Mouse (Mus musculus) left cerebral cortex, postnatal 10 days (tissue): ENCODE measurements around the gene Tbl2. TPM values are rescaled to one million over a fixed set of nuclear protein-coding genes. Genes with fewer than 3 reads are reported as not detected.

ENCODE experiments used
- DNase-seq, 2 experiments: peaks; one replicate each; pipeline ENCODE4 v3.0.0; 2021 to 2022; ENCODE audit warnings: low spot score in 2 of 2, mixed read lengths in 1 of 2; ENCODE audit errors: extremely low spot score in 1 of 2
- intact Hi-C: fragments of 180-260 bp; cut with DNase I; formaldehyde crosslinking; loops from one replicate; pipeline ENCODE4 v1.15.1; 2025
- total RNA-seq, 2 experiments: library from RNA; stranded (reverse); gene quantifications; 2 replicates each; pipeline ENCODE4 v1.2.3; 2021

Gene Tbl2
- total RNA-seq, 2 experiments from 2014 or later: 23.3 to 23.6 TPM

DNA sequence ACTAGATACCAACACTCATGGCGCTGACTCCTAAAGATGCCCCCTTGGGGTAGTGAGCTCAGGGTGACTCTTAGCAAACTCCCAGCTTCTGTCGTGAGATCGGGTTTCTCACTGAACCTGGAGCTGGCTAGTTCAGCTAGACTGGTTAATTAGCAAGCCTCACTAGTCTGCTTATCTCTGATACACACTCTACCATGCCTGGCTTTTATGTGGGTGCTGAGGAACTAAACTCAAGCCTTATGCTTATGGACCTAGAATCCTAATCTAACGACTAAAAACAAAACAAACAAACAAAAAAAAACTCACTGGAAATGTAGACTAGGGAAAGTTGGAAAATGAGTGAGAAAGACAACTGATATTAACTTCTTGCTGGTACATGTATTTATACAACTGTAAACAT lies 5.0 kb upstream of the Tbl2 start:
- intact Hi-C loops: no loop called here
- DNase-seq: no peak

DNA sequence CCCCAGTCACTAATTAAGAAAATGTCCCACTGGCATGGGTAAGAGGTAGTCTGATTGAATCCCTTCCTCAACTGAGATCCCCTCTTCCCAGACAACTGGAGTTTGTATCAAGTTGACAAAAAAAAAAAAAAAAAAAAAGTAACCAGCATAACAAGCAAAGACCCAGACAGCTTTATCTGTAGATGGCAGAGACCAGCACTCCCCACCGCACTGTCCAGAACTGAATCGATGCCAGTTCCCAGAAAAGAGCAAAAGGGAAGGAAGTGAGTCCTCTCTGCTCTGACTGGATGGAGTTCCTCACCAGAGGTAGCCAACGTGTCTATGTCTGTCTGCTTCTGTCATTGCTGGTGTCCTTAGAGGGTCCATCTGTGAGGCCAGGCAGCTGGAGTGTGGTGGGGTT lies 3.9 kb upstream of the Tbl2 start:
- intact Hi-C loops: no loop called here
- no peak for DNase-seq

GRCm38 (mm10) chr5:135145955-135146354 lies 3.5 kb upstream of the Tbl2 start:
- intact Hi-C loops: no loop called here
- no peak for DNase-seq

GRCm38 (mm10) chr5:135148715-135149052 lies 773 bp upstream of the Tbl2 start:
- intact Hi-C loops: no loop called here
- no peak for DNase-seq

GRCm38 (mm10) chr5:135149820-135150178 lies 342 bp downstream of the Tbl2 start:
- DNase-seq: no peak
- intact Hi-C loops: no loop called here

DNA sequence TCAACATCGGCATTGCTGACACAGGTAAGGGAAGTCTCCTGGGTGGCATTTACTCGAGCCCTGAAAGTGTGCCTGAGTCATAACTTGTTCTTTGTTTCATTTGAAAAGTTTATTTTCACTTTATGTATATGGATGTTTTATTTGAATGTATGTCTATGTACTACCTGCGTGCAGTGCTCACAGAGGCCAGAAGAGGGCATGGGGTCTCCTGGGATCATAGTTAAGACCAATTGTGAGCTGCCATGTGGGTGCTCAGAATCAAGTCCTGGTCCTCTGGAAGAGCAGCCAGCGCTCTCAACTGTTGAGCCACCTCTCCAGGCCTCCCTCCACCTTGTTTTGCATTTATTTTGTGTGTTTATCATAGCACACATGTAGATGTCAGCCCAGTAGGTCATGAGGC lies 7.0 kb downstream of the Tbl2 start:
- intact Hi-C loops: loop anchor here (5.0 kb wide), 1 partner anchor 36 kb away; no protein-coding TSS in a partner anchor
- no peak for DNase-seq

GRCm38 (mm10) chr5:135161221-135161620 lies 11.8 kb downstream of the Tbl2 start:
- intact Hi-C loops: no loop called here
- no peak for DNase-seq

DNA sequence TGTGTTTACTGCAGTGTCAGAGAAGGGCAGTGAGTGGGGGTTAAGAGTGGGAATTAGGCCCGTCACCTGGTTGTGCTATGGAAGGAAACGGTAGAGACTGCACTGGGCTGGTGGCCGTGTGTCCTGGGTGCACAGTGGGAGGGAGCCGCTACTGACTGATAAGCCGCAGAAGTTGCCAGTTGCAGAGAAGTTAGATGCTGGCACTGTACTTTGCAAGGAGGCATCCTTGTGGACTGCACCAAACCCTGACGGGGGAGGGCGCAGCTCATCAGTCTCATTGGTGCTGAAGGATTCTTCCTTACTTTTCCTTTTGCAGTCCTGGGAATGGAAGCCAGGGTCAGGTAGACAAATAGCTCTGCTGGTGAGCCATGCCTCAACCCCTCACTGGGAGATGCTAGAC lies 12.2 kb downstream of the Tbl2 start:
- intact Hi-C loops: no loop called here
- no peak for DNase-seq

DNA sequence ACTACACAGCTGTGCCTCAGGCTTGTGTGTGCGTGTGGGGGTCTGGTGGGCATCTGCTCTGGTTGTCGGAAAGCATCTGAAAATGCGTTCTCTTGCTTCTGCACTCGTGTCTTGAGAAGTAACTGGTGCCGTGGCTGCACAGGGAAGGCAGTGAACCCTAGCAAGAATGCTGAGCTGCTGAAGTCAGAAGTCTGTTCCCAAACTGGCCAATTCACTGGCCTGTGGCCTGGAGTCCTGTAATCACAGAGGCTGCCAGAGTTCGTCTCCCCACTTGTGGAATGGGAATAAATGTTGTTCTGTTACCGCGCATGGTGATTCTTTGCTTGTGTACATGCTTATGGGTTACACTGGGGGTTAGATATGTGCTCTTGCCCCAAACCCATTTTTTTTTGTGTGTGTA lies 12.9 kb downstream of the Tbl2 start:
- intact Hi-C loops: no loop called here
- no peak for DNase-seq

- DNase-seq: no peak
- intact Hi-C loops: no loop called here
Measured at GRCm38 (mm10) chr5:135162821-135163220, 13.4 kb downstream of the Tbl2 start.

GRCm38 (mm10) chr5:135166909-135167308 lies 17.5 kb downstream of the Tbl2 start:
- intact Hi-C loops: no loop called here
- DNase-seq: no peak

- intact Hi-C loops: no loop called here
- DNase-seq: no peak
Measured at GRCm38 (mm10) chr5:135167469-135167868, 18.0 kb downstream of the Tbl2 start.

DNA sequence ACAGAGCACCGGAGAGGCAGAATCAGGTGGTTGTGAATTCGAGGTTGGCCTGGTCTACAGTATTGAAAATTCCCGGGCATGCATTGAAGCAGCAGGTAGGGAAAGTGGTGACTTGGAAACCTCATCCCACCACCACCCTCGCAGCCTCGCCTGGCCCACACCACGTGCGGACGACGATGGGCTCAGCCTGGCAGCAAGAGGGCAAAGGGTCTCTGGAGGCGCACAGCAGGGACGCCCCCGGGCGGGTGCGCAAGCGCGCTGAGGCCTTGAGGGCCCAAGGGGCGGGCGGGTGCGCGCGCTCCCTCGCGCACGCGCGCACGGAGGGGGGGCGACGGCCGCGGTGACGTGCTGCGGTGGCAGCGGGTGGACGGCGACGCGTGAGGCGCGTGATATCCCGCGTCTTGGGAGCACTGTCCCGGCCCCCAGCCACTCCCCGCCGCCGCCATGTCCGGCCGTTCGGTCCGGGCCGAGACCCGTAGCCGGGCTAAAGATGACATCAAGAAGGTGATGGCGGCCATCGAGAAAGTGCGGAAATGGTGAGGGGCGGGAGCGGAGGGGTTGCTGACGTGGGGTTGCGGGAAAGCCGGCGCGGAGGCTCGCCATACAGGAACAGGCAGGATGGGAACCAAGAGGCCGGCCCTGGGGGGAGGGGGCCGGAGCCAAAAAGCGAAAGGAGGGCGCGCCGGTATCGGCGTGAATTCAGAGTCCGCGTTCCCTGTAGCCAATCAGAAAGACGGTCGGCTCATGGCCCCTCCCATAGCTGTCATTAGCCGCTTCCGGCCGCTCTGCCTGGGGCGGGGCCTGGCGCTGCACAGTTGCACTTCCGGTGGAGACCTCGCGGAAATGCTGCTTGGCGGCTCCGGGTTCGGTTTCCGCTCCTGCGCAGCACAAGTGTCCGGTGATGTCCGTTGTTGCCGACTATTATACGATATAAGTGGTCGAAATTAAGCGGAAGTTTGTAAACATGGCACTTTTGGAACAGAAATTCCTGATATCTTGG lies 18.9 kb downstream of the Tbl2 start, which contains the start of gene Bcl7b:
Bcl7b (plus strand) TSS at position 221 of the 1,000 bp plus-strand sequence.
- intact Hi-C loops: no loop called here
- DNase-seq: peak; percentile 97 to 99

DNA sequence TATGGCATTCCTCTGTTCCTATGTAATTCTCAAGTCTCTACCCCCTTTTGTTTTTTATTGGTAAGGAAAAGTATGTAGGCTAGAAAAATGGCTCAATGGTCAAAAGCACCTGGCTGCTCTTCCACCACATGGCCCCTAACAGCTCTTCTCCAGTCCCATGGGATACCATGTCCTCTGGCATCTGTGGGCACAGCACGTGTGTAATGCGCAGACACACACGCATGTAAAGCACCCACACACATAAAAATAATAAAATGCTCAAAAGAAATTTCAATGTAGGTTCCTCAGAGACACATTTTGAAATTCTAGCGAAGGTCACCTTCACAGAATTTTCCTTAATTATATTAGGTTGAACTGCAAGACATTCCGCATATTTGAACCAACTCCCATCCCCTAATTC lies 20.0 kb downstream of the Tbl2 start:
- no peak for DNase-seq
- intact Hi-C loops: no loop called here

DNA sequence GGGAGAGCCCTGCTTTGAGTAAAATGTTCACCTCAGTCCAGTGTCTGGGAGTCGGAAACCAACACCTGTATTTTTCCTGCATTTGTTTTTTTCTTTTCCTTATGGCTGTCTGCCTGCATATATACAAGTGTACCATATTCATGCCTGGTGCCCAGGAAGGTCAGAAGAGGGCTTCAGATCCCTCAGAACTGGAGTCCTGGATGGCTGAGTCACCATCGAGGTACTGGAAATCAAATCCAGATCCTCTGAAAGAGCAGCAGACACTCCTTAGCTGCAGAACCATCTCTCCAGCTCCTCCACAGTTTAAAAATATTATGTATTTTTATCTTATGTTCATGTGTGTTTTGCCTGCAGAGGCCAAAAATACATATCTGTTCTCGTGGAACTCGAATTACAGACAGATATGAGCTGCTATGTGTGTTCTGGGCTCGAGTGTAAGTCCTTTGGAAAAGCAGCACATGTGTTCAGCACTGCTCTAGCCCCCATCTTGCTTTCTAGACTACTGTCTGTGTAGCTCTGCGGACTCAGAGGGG lies 22.3 kb downstream of the Tbl2 start:
- intact Hi-C loops: no loop called here
- no peak for DNase-seq

DNA sequence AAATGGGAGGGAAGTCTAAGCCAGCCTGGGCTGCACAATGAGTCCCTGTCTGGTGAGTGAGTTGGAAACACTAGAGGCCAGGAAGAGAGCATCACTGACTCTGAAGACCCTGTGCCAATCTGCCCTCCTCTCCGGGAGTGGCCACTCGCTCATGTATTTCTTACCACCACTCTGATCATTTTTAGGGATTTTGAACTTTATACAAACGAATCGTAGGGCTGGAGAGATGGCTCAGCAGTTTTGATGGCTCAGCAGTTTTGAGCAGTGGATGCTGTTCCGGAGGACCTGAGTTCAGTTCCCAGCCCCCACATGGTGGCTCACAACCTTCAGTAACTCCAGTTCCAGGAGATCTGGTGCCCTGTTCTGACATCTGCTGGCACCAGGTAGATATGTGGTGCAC lies 23.5 kb downstream of the Tbl2 start:
- intact Hi-C loops: no loop called here
- DNase-seq: no peak

DNA sequence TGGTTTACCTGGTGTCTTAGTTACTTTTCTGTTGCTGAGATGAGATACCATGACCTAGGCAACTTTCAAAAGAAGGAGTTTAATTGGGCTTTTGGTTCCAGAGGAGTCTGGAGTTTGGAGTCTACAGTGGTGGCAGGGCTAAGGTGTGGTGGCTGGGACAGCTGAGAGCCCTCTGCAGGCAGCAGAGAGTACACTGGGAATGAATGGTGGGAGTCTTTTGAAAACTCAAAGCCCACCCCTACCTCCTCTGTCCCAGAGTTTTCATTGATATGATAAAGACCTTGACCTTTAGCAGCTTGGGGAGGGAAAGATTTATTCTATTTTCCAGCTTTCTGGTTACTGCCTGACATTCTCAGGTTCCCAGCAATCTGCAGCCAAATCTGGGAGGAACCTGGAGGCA lies 25.6 kb downstream of the Tbl2 start:
- intact Hi-C loops: no loop called here
- DNase-seq: no peak

DNA sequence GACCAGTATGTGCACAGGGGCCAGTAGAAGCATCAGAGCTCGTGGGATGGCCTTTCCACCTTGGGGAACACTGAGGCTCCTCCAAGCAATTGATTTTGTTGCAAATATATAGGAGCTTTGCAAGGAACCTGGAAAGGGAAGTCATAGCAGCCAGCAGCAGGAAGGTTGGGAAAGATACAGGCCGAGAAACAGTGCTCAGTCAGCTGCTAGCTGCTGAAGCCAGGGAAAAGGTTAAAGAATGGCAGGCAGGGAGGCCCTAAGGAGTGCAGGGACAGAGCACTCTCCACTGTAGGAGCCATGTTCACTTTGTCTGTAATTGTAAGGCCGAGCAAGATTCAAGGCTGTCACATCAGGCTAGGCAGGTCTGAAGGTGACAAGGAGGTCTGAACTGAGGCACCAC lies 29.1 kb downstream of the Tbl2 start:
- no peak for DNase-seq
- intact Hi-C loops: no loop called here

DNA sequence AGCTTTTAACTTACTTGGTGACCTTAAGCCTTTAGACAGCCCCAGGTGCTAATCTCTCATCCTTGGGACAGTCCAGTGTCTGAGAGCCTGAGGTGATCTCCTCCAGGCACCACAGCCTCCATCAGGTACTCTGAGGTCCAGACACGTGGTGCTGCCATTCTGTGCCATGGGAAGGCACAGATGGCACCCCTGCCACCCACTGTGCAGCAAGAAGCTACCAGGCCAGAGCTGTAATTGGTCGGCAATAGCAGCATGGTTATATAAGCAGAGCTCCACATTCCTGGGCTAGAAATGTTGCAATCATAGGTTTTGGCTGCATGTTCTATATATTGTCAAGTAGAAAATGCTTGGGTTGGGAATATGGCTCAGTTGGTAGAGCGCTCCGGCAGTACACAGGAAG lies 29.5 kb downstream of the Tbl2 start:
- intact Hi-C loops: no loop called here

GRCm38 (mm10) chr5:135179616-135180015 lies 30.2 kb downstream of the Tbl2 start:
- intact Hi-C loops: loop anchor here (10.0 kb wide), 1 partner anchor 165 kb away; no protein-coding TSS in a partner anchor
- DNase-seq: no peak

More for the DNA sequence above, 29.5 kb downstream of the Tbl2 start:
- DNase-seq: no peak
